Mouse (Mus musculus) megakaryocyte, embryonic 14.5 days (primary cell): Measurements from ENCODE around the gene Cnst.

Experiments
- FLI1 ChIP-seq: IDR thresholded peaks from 2 replicates; pipeline ENCODE4 v1.6.1; 2012; ENCODE audit warnings: low read length, inconsistent platforms, mixed read lengths
- GATA1 ChIP-seq: IDR thresholded peaks from 3 replicates; pipeline ENCODE4 v1.6.1; 2012; ENCODE audit warnings: mixed read lengths, low read length, inconsistent platforms, borderline replicate concordance

DNA sequence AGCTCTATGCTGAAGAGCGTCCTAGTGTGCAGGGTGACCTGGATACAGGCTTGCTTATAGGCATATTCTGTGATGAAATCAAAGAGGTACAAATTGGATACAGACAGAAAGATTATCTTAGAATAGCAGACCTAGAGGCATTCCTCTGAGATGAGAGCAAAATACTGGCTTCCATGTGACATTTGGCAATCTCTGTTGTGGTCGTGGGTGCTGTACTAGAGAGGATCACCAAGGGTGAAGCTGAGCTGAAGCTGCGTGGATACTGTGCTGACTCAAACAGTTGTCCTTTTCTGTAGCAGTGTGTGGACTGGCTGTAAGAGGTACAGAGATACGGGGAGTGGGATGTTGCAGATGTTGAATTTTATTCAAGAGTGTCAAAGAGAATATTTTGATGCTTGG, 7.8 kb downstream of the Cnst start:
- TF ChIP-seq FLI1, result no peak
- no peak for TF ChIP-seq GATA1
